In the genomic region with DNA sequence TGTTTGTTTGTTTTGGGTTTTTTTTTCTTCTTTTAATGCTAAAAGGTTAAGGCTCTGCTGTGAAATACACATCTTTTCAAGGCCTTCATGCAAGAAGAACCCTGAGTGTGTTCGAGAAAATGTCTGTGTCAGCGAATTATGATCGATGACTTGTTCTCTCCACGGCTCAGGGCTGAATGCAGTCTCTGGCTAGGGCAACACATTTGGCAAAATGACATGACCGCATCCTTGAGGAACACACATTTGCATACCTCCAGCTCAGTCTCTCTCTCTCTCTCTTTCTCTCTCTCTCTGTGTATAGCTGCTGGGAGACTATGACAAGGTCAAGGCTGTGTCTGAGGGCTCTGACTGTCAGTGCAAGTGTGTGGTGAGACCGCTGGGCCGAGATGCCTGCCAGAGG, we compare ENCODE assay signal across 13 mouse cellular contexts. TPM values are rescaled to one million over a fixed set of nuclear protein-coding genes. Genes with fewer than 3 reads are reported as not detected.
DNase-seq lines count a peak whose midpoint lies in the region; ATAC-seq and TF ChIP-seq lines count a peak whose summit lies in the region.
"Had no signal": no experiment of that assay in that cellular context is flagged by ENCODE, and none has a peak within 500 bp of the region (broad histone marks: within the 10 kb centered on the region; RNA-seq: fewer than 3 reads in every experiment).

No protein-coding gene starts in this region.

- no peak for DNase-seq in heart, adult 2 months
- no peak for DNase-seq in heart, adult 8-10 months (ENCODE audit: low spot score)
- DNase-seq in layer of hippocampus, adult 2 months (ENCODE audit: low spot score in 2 of 2): no peak
- DNase-seq in layer of hippocampus, postnatal 36 days: no peak
- peak; percentile 75 for DNase-seq in adrenal gland, adult 8-10 months
- no peak for DNase-seq in spleen, postnatal 4 days (ENCODE audit: low spot score in 2 of 2)
- DNase-seq: kidney, postnatal 25 days; liver had no signal

- no peaks in the 10 kb centered on the region for H3K36me3 ChIP-seq in heart, adult 2 months (ENCODE audit: control insufficient read depth, insufficient read depth, low read length)
- no peaks in the 10 kb centered on the region for H3K36me3 ChIP-seq in neural tube, embryonic 15.5 days
- H3K36me3 ChIP-seq: lung, embryonic 15.5 days had no signal

- TF ChIP-seq POLR2A in heart, adult 2 months (IDR thresholded peaks at IDR 0.05; ENCODE audit: insufficient read depth, low read depth, low read length): no peak

- no peak for TF ChIP-seq CTCF in heart, adult 2 months (IDR thresholded peaks at IDR 0.05)
- no peak for TF ChIP-seq CTCF in layer of hippocampus, adult 2 months (conservative IDR thresholded peaks at IDR 0.05)

- ATAC-seq in neural tube, embryonic 15.5 days (ENCODE audit: low FRiP score): no peak
- ATAC-seq: intestine, embryonic 16.5 days had no signal

- H3K4me2 ChIP-seq in neural tube, embryonic 15.5 days: peak overlapping the region; percentile 71; the same call in 1 of the 2 replicates

- no peak overlapping the region for H3K4me3 ChIP-seq in heart, adult 2 months
- peak overlapping the region; percentile 58 for H3K4me3 ChIP-seq in layer of hippocampus, adult 2 months
- H3K4me3 ChIP-seq in neural tube, embryonic 15.5 days (replicated peaks): no peak overlapping the region
- H3K4me3 ChIP-seq: erythroblast, embryonic 14.5 days; lung, embryonic 15.5 days; megakaryocyte, embryonic 14.5 days had no signal

- H3K27ac ChIP-seq in heart, adult 2 months: peak overlapping the region; percentile 65
- peak overlapping the region; percentile 87 for H3K27ac ChIP-seq in layer of hippocampus, adult 2 months
- H3K27ac ChIP-seq in neural tube, embryonic 15.5 days (replicated peaks): no peak overlapping the region

- WGBS in heart, adult 2 months: 69% methylated on average over 7 of the region's 7 CpGs
- WGBS in neural tube, embryonic 15.5 days: 84% methylated on average over 7 of the region's 7 CpGs

- H3K4me1 ChIP-seq in heart, adult 2 months (ENCODE audit: control insufficient read depth, insufficient read depth, low read length): peaks cover 6% of the 10 kb centered on the region
- H3K4me1 ChIP-seq in neural tube, embryonic 15.5 days: peaks cover 25% of the 10 kb centered on the region

- no peaks in the 10 kb centered on the region for H3K27me3 ChIP-seq in heart, adult 2 months (ENCODE audit: control insufficient read depth, insufficient read depth, low read length)
- no peaks in the 10 kb centered on the region for H3K27me3 ChIP-seq in neural tube, embryonic 15.5 days (replicated peaks)
- H3K27me3 ChIP-seq: lung, embryonic 15.5 days had no signal

- H3K79me2 ChIP-seq in heart, adult 2 months (replicated peaks; ENCODE audit: control insufficient read depth, insufficient read depth, low read length): no peaks in the 10 kb centered on the region

- intact Hi-C loops in heart, adult 2 months (cut with DNase I): no loop called here

- no peak for TF ChIP-seq EP300 in heart, adult 2 months (IDR thresholded peaks at IDR 0.05; ENCODE audit: insufficient read depth, low read depth, low read length)

- H3K9ac ChIP-seq in heart, adult 2 months (ENCODE audit: low read depth, low read length): no peak overlapping the region
- H3K9ac ChIP-seq in neural tube, embryonic 15.5 days (replicated peaks): no peak overlapping the region
- H3K9ac ChIP-seq: lung, embryonic 15.5 days had no signal

- H3K9me3 ChIP-seq in neural tube, embryonic 15.5 days (replicated peaks): no peaks in the 10 kb centered on the region
- H3K9me3 ChIP-seq: lung, embryonic 15.5 days had no signal

RNA-seq across cellular contexts. Expression of a gene that starts 3.0 kb away (rescaled TPM):
- 10 to 100 TPM; 11.1 to 18.0 TPM for total RNA-seq in heart, adult 2 months (2021)
- polyA plus RNA-seq in heart, adult 2 months (2012; rRNA removed): 15.4 and 34.0 TPM in 2 replicates
- 10 to 100 TPM in 1 of 4 experiments, 1 to 10 TPM in 3; 4.4 to 14.8 (median 7.6) TPM for total RNA-seq in heart, adult 8-10 months (2022)
- 10 to 100 TPM; 48.7 to 48.8 TPM for total RNA-seq in layer of hippocampus, adult 2 months (2021)
- 10 to 100 TPM; 40.6 to 52.9 TPM for total RNA-seq in layer of hippocampus, postnatal 36 days (2021)
- 1 to 10 TPM; 3.3 to 5.9 (median 4.6) TPM for total RNA-seq in adrenal gland, adult 8-10 months (2022)
- 7.0 and 8.0 TPM in 2 replicates for polyA plus RNA-seq in neural tube, embryonic 15.5 days (2015; fragmentation: Nextera tagmentation; extraction: Ambion mirVana)
- polyA plus RNA-seq: erythroblast, embryonic 14.5 days had no signal

RNA-seq across cellular contexts. Expression of a gene that starts 57.7 kb away (rescaled TPM):
- total RNA-seq in heart, adult 2 months (2021): 10 to 100 TPM; 22.0 to 24.0 TPM
- 10.7 and 11.5 TPM in 2 replicates for polyA plus RNA-seq in heart, adult 2 months (2012; rRNA removed)
- total RNA-seq in heart, adult 8-10 months (2022): 10 to 100 TPM; 22.5 to 27.8 (median 25.2) TPM
- total RNA-seq in layer of hippocampus, adult 2 months (2021): 100 to 1,000 TPM; 207 to 209 TPM
- 100 to 1,000 TPM; 204 to 213 TPM for total RNA-seq in layer of hippocampus, postnatal 36 days (2021)
- total RNA-seq in adrenal gland, adult 8-10 months (2022): 10 to 100 TPM; 19.9 to 46.9 (median 29.7) TPM
- 18.9 and 19.0 TPM in 2 replicates for polyA plus RNA-seq in neural tube, embryonic 15.5 days (2015; fragmentation: Nextera tagmentation; extraction: Ambion mirVana)

Comparison
In these comparisons a context has a peak if more than half of its experiments do, and no peak if none do; other contexts are left out.
1. RNA of a gene that starts 57.7 kb away (total RNA-seq): 204 to 213 TPM in layer of hippocampus, postnatal 36 days and 207 to 209 TPM in layer of hippocampus, adult 2 months; 19.9 to 46.9 TPM in adrenal gland, adult 8-10 months, 22.5 to 27.8 TPM in heart, adult 8-10 months and 22.0 to 24.0 TPM in heart, adult 2 months; every median in the first group is over 4 times any median in the second.